Mouse (Mus musculus): ENCODE measurements around the gene Gm29106.
"Not testable (repeated sequence)": the region's sequence is repeated elsewhere in the genome, so short reads cannot be mapped to it uniquely, and the experiment has no call there.

The Gm29106 gene

DNA sequence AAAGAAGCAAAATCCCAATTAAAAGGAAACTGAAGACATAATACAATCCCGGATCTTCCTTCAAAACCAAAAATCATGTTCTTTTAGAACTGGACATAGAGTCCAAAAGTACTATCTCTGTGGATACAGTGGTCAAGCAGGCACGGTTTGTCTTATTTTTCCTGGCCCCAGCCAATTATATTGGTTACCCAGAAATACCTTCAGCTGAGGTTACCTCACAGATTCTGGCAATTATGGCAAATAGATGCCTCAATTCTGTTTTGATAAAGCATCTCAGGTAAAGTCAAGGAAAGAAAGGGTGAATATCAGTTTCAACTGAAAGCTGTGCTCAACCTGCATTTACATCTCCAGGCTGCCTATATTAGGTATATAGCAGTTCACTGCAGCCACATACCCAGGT is at the start of gene Gm29106:
Gene Gm29106, plus strand, starts transcription at position 301 of the 400 bp plus-strand sequence.
- not testable (repeated sequence) for DNase-seq (ENCODE audit: low spot score)

DNA sequence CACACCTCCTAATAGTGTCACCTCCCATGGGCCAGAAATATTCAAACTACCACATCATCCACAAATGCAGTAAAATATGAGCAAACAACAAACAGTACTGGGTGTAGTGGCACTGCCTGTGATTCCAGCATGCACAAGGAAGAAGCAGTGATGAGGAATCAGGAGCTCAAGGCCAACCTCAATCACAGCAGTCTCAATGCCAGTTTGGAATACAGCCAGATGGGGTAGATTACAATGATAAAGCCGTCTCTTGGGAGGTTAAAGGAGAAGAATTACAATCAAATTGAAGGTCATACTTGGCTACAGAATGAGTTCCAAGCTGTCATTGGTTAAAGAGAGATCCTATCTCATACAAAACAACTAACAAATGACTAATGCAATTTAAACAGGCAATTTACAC is 52.2 kb downstream of the Gm29106 start:
- no peak for DNase-seq (ENCODE audit: low spot score)

DNA sequence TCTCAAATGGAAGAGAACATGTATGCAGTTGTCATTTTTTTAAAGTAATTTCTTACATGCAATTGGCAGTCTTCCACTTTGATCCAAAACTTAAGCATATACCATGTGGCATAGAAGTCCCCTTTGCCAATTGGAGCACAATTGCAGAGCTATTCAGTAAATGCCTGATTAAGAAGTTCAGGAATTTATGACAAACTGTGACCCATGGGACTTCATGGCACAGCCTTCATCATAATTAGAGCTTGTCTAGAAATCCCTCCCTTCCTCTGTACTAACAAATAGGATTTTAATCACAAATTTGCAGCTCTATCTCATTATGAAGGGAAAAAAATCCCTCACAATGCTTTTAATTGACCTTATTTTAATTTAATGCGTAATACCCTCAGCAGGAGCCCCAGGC is 59.7 kb downstream of the Gm29106 start:
- no peak for DNase-seq (ENCODE audit: low spot score)

All from urinary bladder, postnatal 10 days (tissue).